Mouse (Mus musculus): ENCODE measurements at regions not wholly inside any gene's neighbourhood (a gene's known extent, or its start where the extent isn't known, plus 50 kb on each side); places are given as distances from the start of the nearest gene placed in this dataset.

DNA sequence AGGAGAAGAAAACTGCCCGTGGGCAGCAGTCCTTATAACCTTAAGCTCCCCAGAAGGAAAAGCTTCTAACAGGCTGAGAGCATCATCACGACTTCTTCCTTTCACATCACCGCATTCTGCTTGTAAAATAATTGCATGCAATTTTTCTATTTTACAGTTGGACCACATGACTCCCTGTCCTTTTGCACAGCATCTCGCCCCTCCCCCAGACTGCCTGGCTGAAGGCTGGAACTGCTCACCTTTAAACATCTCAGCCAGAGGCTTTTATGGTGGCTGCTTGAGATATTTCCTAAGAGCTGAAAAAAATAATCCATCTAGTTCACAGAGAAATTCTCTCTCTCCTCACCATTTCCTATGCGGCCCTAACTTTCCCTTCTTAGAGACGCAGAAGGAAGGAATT lies 164.4 kb upstream of the Itga1 start:
- no peak for DNase-seq (ENCODE audit: low spot score in 2 of 2)

DNA sequence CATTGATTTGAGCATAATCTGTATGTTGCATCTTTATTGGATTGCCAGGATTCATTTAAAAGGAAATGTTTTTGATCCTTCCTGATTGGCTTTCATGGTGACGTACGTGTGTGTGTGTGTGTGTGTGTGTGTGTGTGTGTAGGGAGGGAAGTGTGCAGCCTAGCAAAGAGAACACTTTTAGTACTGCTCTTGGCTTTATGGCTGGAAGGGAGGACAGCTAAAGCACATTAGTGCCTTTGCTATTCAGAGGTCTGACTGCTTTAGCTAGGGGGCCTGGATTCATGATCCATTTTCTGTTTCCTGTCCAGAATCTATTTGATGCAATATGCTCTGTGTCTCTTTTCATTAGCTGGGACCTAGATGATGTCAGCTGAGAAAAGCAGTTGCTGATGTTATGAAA lies 155.6 kb upstream of the Itga1 start:
- no peak for DNase-seq (ENCODE audit: low spot score in 2 of 2)

DNA sequence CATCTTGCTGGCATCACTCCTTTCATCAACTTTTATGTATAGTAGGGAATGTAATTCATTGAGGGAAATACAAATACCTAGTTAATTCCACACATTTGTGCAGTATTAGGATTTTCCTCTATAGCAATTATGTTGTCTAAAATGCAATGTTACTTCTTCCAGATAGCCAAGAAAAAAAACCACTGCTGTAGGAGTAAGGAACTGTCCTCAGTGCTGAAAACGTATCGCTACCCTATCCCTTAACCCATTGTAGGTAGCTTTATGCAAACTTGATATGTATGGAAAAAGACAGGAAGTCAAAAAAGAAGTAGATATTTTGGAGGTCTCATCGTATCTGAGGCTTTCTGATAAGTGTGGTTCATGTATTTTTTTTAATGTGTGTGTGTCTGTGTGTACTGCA lies 150.8 kb upstream of the Itga1 start:
- DNase-seq (ENCODE audit: low spot score in 2 of 2), result no peak

DNA sequence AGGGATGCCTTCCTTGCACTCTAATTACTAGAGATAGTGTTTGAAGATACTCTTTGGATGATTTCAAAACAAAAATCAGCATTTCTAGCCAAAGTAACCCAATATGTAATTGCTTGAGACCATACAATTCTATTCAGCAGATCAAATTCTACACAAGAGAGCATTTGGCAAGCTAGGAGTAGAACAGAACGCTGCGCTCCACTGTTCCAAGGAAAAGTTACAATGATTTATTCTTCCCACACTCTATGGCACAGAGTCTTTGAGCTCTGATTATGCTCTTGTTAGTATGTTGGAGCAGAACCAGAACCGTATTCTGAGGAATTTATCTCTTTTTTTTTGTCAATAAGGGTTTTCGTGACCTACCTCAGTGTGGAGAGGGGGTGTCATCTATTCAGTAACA lies 130.2 kb upstream of the Itga1 start:
- DNase-seq (ENCODE audit: low spot score in 2 of 2), result no peak

DNA sequence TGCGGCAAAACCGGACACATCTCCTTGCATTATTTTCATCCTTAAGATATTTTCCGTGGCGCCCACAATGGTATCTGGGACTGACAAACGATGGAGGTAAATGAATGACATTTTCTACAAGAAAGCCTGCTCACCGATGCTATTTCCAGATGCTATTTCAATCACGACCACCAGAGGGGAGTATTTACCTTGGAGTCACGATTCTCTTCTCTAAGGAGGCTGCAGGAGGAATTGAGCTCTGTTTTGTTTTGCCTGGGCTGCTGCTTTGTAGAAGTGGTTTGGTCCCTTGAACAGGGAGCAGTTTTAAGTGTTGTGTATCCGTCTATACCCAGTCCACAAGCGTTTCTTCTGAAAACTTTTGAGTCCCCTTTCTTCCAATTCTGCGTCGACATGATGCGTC lies 128.7 kb upstream of the Itga1 start:
- DNase-seq (ENCODE audit: low spot score in 2 of 2), result peak; percentile 43 to 61

DNA sequence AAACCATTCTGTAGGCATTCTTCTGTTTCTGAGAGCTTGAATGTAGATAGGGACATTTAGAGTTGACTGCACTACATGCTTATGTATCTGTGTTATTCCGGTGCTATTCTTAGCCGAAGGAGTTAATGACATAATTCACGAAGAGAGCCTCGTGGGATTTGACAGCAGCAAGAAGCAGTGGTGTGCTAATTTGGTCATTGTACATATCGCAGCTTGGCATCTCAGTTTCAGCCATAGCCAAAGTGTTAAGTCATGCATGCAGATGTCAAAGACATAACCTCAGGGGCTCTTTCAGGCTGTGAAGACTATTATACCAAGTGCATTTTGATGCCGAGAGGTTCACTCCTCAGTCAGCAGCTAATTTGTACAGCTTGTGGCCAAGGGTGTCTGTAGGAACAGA lies 125.1 kb upstream of the Itga1 start:
- no peak for DNase-seq (ENCODE audit: low spot score in 2 of 2)

DNA sequence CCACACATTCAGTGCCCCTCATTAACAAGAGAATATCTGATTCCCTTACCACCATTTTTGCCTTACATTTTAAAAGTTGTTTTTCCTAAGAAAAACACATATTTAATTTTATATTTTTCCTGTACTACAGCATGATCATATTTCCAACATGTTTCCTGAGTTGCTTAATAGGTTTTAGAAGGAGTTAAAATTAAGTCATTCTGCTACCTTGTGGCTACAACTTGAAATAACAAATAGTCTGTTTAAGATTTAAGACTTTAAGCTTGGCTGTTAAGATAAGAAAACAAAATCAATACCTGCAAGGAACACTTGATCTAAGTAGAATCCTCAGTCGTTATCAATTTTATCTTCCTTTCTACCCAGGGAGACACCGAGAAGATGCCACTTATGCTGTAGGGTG lies 117.9 kb upstream of the Itga1 start:
- no peak for DNase-seq (ENCODE audit: low spot score in 2 of 2)

DNA sequence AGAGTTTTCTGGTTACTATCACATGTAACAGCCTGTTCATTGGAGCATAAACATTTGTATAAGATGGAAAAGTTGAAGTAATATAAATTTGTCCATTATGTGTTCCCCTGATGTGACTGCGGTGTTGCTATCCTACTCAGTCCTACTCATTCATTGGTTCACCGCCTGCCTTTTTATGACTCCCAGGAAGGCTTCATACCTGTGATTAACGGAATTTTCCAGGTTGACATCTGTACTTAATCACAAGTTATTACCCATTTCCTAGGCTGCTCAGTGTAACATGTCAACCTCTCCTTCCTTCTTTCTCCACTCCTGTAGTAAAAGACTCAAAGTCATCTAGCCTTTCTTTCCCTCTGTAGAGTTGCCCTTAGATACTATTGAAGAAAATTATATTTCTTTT lies 109.5 kb upstream of the Itga1 start:
- DNase-seq (ENCODE audit: low spot score in 2 of 2), result no peak

DNA sequence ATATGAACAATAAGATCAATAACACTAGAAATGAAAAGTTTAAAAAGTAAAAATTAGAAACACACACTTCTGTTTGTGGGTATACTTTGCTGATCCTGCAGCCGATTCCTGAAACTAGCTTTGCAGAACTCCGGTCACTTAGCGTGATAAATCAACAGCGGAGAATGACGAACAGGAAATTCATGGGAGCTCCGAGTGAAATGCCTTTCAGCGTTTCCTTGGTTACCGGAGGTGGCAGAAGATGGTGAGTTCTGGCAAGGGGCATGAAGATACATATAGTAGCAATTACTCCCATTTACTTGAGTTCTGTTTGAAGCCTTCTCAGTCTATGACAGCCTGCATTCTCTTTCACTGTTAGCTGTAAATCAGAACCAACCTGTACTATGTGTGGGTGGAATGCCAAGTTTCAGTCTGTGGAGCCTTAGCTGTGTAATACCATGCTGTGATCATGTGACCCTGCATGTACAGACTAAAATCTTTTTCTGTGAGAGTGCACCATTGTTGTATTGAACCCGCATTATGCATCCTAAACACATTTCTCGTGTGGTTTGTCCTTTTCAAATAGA lies 109.0 kb upstream of the Itga1 start:
- peak in 1 of 2 experiments; percentile 9 for DNase-seq (ENCODE audit: low spot score in 2 of 2)

DNA sequence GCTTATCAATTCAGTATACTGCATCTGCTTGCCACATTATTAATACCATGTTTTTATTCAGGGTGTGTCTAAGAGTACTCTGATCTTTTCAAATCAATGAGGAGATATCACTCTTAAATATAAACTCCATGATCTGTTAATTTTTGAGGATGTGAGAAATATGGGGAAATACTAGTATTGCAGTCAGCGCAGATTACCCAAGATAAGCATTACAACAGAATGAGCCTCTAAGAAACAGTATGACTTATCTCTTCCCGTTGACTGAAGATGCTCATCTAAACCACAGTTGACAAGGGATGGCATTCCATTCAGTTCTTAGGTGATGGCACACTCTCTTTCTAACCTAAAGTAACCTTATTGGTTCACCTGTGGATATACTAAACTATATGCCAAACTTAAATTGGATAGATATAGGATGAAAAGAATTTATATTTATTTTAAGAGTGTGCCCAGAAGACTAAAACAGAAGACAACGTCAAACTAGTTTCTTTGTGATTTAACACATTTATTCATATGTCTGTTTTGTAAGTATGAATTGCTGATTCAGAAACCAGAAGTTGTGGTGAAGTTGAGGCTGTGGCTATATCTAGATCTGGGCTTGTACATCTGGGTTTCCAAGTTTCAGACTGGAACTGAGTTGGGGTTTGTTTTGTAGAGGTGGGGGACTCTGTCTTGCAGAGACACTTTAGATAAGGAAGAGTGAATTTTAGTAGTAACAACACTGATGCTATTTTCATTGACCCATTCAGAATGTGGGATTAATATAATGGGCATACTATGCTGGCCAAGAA lies 107.8 kb upstream of the Itga1 start:
- DNase-seq (ENCODE audit: low spot score in 2 of 2), result no peak

DNA sequence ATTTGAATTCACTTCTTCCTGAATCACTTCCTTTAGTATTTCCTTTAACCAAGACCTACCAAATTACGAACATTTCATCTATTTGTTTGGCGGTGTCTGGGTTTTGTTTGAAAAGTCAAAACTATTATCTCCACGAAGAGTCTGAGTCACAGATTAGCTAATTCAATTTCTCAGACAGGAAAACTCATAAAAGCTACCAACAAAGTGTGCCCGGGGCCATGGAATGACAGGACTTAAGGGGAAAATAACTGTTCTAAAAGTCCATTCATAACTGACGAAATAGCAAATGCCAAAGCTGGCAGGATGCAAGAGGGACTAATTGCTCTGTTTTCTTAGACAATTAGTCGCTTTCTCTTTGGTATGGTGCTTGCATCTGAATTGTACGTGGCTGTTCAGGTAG lies 105.0 kb upstream of the Itga1 start:
- DNase-seq (ENCODE audit: low spot score in 2 of 2), result no peak

DNA sequence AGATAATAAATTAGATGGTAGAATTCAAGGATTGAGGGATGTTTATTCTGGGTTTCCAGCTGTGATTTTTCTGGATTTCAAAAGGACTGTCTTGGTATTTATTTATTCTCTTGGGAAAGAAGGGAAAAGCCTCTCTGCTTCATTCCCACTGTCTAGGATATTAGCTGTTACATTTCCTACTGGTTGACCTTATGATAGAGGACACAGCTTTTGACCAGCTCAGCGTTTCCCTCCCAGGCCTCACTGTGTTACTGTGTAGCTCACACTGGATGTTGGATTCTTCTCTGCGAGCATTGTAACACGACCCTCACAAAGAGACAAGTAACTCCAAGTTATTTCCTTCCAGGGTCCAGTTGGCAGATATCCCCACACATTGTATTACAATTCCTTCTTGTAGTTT lies 97.4 kb upstream of the Itga1 start:
- DNase-seq (ENCODE audit: low spot score in 2 of 2), result no peak

DNA sequence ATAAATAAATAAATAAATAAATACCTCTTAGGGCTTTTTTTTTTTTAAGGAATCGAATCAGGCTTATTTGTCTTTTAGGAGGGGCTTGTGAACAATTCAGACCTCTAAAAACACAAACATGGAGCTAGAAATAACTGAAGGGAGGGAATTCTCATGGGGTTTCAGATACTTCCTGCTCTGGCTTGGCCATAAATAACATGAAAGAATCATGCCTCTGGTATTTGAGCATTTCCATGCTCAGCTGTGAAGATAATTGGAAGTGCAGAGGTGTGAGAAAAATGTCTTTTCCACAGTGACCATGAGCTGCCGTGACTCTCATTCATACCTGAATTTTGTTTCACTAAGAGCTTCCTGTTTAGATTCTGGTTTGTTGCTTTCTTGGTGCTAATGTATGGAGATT lies 86.3 kb upstream of the Itga1 start:
- DNase-seq (ENCODE audit: low spot score in 2 of 2), result no peak

DNA sequence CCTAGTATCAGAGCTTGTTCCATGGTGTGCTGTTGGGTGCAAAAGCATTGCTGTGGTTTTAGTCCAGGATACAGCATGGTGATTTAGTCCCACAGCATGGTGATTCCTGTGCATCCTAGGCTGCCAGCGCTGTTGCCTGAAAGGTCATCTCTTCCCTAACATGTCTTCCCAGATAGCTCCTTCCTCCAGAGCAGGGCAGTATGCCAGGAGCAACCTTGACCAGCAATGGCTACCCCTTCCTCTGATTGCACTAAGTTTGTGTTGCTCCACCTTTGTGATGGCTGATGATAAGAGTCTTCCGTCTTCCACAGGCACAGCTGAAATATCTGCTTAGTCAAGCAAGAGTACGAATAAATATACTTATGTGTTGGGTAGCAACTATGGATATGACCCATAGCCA lies 85.6 kb upstream of the Itga1 start:
- no peak for DNase-seq (ENCODE audit: low spot score in 2 of 2)

DNA sequence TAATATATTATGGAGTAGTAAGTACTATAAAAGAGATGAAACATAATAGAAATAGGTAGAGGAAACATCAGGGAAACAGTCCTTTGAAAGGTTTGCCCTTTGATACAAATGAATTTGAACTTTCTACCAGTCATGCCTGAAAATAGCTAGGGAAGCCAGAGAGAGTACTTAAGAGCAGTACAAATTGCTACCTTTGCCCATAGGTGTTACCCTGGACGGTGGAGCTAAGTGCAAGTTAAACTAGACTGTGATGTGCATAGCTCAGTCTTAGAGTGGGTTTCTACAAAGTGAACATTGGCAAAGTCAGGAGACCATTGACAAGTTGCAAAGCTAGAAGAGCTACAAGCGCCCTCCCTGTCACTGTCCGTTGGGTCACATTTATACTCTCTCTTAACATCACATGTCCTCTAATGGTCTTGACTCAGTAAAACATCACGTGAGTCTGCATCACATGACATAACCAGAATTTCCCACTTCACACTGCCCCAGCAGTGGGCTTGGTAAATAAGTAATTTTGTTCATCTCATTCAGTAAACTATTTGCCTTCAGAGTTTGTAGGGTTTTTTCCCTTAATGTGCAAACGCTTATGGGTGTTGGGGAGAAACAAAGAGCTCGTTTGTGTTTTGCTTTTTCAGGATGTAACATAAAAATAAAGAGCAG lies 80.6 kb upstream of the Itga1 start:
- no peak for DNase-seq (ENCODE audit: low spot score in 2 of 2)

DNA sequence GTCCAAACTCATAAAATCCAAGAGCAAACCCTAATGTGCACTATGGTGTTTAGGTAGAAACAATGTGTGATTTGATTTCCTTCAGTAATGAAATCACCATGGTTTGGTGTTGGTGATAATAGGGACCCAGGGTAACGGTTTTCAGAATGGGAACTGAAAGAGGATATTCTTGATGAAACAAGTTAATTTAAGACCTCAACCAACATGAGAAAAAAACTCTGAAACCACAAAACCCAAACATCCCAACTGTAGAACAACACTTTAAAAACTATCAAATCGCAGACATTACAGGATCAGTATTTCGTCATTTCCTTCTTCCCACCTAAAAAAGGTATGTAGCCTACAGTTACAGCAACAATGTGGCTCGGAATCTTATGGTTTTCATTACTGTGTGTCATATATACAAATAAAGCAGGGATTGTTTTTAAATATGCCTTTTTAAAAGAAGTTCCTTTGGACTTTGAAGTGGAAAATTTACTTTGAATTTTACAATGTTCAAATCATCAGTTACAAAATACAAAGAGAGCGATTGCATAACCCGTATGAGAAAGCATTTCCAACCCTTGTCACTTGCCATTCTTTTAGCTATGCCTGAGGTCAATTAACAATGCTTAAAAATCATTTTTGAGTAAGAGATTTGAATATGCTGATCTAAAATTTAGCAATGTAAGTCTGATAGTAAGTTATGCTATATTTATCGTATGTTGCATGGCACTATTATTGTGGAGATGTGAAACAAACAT lies 76.6 kb upstream of the Itga1 start:
- DNase-seq (ENCODE audit: low spot score in 2 of 2), result no peak

DNA sequence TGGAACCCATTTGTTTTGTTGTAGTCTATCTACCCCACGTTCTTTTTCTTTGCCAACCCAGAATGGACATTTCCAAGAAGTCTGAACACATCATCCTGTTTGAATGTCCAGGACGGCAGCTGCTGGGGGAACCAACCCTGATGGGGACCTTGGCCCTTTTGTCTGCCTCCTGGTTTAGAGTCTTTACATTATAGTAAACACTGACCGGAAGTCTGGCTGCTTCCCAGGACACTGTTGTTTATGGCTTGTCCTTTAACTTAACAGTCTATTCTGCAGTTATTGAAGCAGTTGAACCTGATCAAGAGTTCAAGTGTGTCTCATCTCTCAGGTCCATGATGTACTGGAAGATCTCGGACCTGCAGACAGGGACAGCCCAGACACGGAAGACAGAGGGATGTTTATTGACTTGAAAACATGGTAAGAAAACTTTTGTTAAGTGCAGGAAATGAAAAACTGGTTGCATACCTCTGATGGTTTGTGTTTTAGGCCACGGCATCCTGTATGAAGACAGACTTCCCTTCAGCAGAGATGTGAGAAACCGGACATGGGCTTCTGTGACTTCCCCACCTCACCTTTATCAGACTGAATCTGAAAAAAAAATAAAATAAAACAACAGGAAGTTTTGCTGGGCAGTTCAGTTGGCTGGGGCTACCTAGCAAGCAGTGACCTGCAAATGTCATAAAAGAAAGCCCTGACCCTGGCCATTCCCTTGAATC lies 69.7 kb upstream of the Itga1 start:
- DNase-seq (ENCODE audit: low spot score in 2 of 2), result no peak

DNA sequence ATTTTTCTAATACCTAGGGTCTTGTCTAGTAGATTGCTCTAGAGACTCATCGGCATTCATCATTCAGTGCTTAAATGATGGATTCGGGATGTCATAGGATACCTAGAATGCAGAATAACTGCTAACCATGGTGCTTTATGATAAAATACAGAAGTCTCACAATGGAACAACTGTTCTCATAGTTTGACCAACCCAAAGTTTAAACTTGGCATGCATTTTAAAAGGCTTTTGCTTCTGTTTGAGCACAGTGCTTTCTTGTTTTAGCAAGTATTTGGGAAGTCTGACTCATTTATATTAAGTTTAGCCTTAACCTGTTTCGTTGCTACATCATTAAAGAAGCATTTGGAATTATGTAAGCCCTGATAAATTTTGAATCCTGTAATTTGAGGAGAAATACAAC lies 64.2 kb upstream of the Itga1 start:
- no peak for DNase-seq (ENCODE audit: low spot score in 2 of 2)

DNA sequence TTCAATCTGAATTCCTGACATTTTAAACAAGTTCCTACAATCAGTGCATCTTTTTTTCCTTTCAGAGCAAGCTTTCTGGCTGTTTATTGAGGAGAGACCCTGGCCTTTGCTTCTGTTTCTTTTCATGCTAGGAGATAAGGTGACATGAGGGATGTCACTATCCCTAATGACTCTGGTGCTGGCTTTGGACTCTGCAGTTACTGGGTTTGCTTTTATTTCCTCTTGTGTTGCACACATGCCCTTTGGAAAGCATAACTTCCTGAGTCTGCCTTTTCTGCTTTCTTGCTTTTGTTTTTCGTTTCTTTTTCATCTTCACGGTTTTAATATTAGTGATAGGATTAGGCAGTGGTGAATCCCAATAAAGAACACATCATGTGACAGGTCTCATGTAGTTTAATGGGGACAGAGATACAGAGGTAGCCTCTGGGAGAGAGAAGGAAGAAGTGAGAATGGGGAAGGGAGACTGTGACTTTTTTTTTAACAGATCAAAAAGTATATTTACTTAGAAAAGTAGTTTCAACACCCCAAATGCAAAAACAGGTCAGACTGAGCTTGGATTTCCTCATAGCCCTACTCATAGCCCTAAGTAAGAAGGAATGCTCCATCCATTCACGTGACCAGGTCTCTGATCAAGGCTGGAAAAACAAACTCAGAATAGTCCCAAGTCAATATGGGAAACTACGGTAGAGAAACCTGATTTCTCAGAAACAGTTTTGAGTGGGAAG lies 61.1 kb upstream of the Itga1 start:
- DNase-seq (ENCODE audit: low spot score in 2 of 2), result no peak

DNA sequence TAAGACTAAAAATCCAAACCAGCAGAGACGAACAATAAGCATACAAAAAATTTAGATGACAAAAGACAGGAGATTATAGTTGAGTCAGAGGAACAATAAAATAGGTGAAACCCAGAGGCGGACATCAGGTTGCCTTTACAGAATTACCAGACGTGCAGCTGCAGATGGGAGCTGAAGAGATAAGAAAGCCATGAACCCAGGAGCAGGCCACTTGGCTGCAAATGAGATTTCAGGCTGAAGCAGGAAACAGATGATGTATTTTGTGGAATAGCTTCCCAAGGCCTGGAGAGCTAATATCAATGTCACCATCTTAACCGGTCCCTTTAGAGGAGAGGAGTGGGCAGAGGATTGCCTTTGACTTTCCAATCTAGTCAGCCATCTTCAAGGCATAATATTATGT lies 57.6 kb upstream of the Itga1 start:
- DNase-seq (ENCODE audit: low spot score in 2 of 2), result no peak
